Mouse (Mus musculus) MEL (cell line): ENCODE measurements around the gene Rprm. TPM values are rescaled to one million over a fixed set of nuclear protein-coding genes. Genes with fewer than 3 reads are reported as not detected.

Experiments used
- DNase-seq: peaks from one replicate; pipeline ENCODE4 v3.0.0; 2011; ENCODE audit warnings: low read depth, low spot score
- H3K27ac ChIP-seq: 2 replicates; pipeline ENCODE4 v1.5.1; 2012; ENCODE audit warnings: low read depth, mild to moderate bottlenecking, control low read depth, low read length, moderate library complexity; ENCODE audit not compliant: control insufficient read depth
- H3K27me3 ChIP-seq, 2 experiments: fragments of 150-350 bp in 1 of 2; sonication (generic) in 1 of 2; 2 replicates each; pipeline ENCODE4 v1.6.1; 2012; ENCODE audit warnings: low read length in 2 of 2, mild to moderate bottlenecking in 2 of 2, improper control_type of control experiment in 1 of 2, moderate library complexity in 1 of 2; ENCODE audit not compliant: insufficient read depth in 2 of 2, control insufficient read depth in 1 of 2
- H3K36me3 ChIP-seq, 2 experiments: 2 replicates each; pipeline ENCODE4 v1.6.1; 2012 to 2014; ENCODE audit warnings: low read length in 2 of 2, improper control_type of control experiment in 1 of 2, inconsistent platforms in 1 of 2, mild to moderate bottlenecking in 1 of 2; ENCODE audit not compliant: insufficient read depth in 2 of 2, control insufficient read depth in 1 of 2
- H3K4me1 ChIP-seq, 2 experiments: fragments of 150-350 bp in 1 of 2; sonication (generic) in 1 of 2; 2 replicates each; pipeline ENCODE4 v1.6.1; 2012; ENCODE audit warnings: low read length in 2 of 2, improper control_type of control experiment in 1 of 2, mild to moderate bottlenecking in 1 of 2; ENCODE audit not compliant: insufficient read depth in 2 of 2, control insufficient read depth in 1 of 2
- H3K4me3 ChIP-seq, 2 experiments: fragments of 150-350 bp in 1 of 2; sonication (generic) in 1 of 2; 2 replicates each; pipeline ENCODE4 v1.5.1; 2012; ENCODE audit warnings: low read depth in 2 of 2, low read length in 2 of 2, mild to moderate bottlenecking in 2 of 2, moderate library complexity in 2 of 2, control low read depth in 1 of 2, improper control_type of control experiment in 1 of 2; ENCODE audit not compliant: control insufficient read depth in 1 of 2, insufficient read depth in 1 of 2
- H3K79me2 ChIP-seq: 2 replicates; pipeline ENCODE4 v1.6.1; 2012; ENCODE audit warnings: mild to moderate bottlenecking, low read length, moderate library complexity; ENCODE audit not compliant: control insufficient read depth, poor library complexity, insufficient read depth
- H3K9ac ChIP-seq: 2 replicates; pipeline ENCODE4 v1.6.1; 2012; ENCODE audit warnings: low read depth, mild to moderate bottlenecking, control low read depth, low read length, moderate library complexity; ENCODE audit not compliant: control insufficient read depth, poor library complexity, severe bottlenecking
- H3K9me3 ChIP-seq: fragments of 150-350 bp; sonication (generic); replicated peaks from 2 replicates; pipeline ENCODE4 v1.6.1; 2012; ENCODE audit warnings: mild to moderate bottlenecking, low read length, improper control_type of control experiment, moderate library complexity; ENCODE audit not compliant: insufficient read depth
- CHD1 ChIP-seq: IDR thresholded peaks from 2 replicates; pipeline ENCODE4 v1.6.1; 2012; ENCODE audit warnings: low read depth, mild to moderate bottlenecking, inconsistent platforms, low read length, improper control_type of control experiment
- ELF1 ChIP-seq: IDR thresholded peaks from 2 replicates; pipeline ENCODE4 v1.6.1; 2014; ENCODE audit warnings: low read depth, mild to moderate bottlenecking, inconsistent platforms, low read length, improper control_type of control experiment, moderate library complexity
- EP300 ChIP-seq, 2 experiments: IDR thresholded peaks; 2 replicates each; pipeline ENCODE4 v1.6.1; 2011; ENCODE audit warnings: improper control_type of control experiment in 2 of 2, low read length in 2 of 2, low read depth in 1 of 2, mild to moderate bottlenecking in 1 of 2
- GABPA ChIP-seq: IDR thresholded peaks from 2 replicates; pipeline ENCODE4 v1.6.1; 2012; ENCODE audit warnings: low read depth, mild to moderate bottlenecking, inconsistent platforms, low read length, improper control_type of control experiment, moderate library complexity
- JUND ChIP-seq: IDR thresholded peaks from 2 replicates; pipeline ENCODE4 v1.6.1; 2011; ENCODE audit warnings: low read depth, mild to moderate bottlenecking, improper control_type of control experiment, low read length
- KAT2A ChIP-seq: conservative IDR thresholded peaks from 2 replicates; pipeline ENCODE4 v1.6.1; 2012; ENCODE audit warnings: low read depth, low read length, improper control_type of control experiment, inconsistent platforms
- MAFK ChIP-seq: IDR thresholded peaks from 2 replicates; pipeline ENCODE4 v1.6.1; 2011; ENCODE audit warnings: low read depth, mild to moderate bottlenecking, low read length, improper control_type of control experiment, borderline replicate concordance
- MAX ChIP-seq: IDR thresholded peaks from 2 replicates; pipeline ENCODE4 v1.6.1; 2011; ENCODE audit warnings: low read length, improper control_type of control experiment
- MEF2A ChIP-seq: IDR thresholded peaks from 2 replicates; pipeline ENCODE4 v1.6.1; 2014; ENCODE audit warnings: low read depth, mild to moderate bottlenecking, inconsistent platforms, low read length, improper control_type of control experiment; ENCODE audit not compliant: poor library complexity, insufficient replicate concordance, severe bottlenecking; ENCODE audit errors: extremely low read depth
- MYC ChIP-seq: IDR thresholded peaks from 2 replicates; pipeline ENCODE4 v1.6.1; 2011; ENCODE audit warnings: low read depth, mild to moderate bottlenecking, low read length, improper control_type of control experiment, moderate library complexity
- NELFE ChIP-seq: IDR thresholded peaks from 2 replicates; pipeline ENCODE4 v1.6.1; 2011; ENCODE audit warnings: low read depth, low read length, improper control_type of control experiment
- NRF1 ChIP-seq: IDR thresholded peaks from 2 replicates; pipeline ENCODE4 v1.6.1; 2014; ENCODE audit warnings: low read depth, mild to moderate bottlenecking, inconsistent platforms, low read length, improper control_type of control experiment, moderate library complexity; ENCODE audit not compliant: poor library complexity, insufficient read depth, severe bottlenecking
- POLR2AphosphoS2 ChIP-seq: IDR thresholded peaks from 2 replicates; pipeline ENCODE4 v1.6.1; 2011; ENCODE audit warnings: low read length, improper control_type of control experiment
- SMC3 ChIP-seq: IDR thresholded peaks from 2 replicates; pipeline ENCODE4 v1.6.1; 2011; ENCODE audit warnings: low read depth, low read length, improper control_type of control experiment
- TBP ChIP-seq: IDR thresholded peaks from 2 replicates; pipeline ENCODE4 v1.8.0; 2011; ENCODE audit warnings: low read depth, low read length, improper control_type of control experiment
- USF1 ChIP-seq: IDR thresholded peaks from 2 replicates; pipeline ENCODE4 v1.6.1; 2014; ENCODE audit warnings: low read depth, mild to moderate bottlenecking, inconsistent platforms, low read length, improper control_type of control experiment, moderate library complexity
- USF2 ChIP-seq, 2 experiments: IDR thresholded peaks; 2 replicates each; pipeline ENCODE4 v1.6.1; 2011 to 2012; ENCODE audit warnings: improper control_type of control experiment in 2 of 2, low read length in 2 of 2, borderline replicate concordance in 1 of 2, inconsistent platforms in 1 of 2, low read depth in 1 of 2, mild to moderate bottlenecking in 1 of 2; ENCODE audit not compliant: insufficient read depth in 1 of 2
- polyA plus RNA-seq, 2 experiments: library from polyadenylated mRNA; stranded (reverse) in 1 of 2; unstranded in 1 of 2; fragments of >175 nt in 1 of 2; fragments of >200 nt in 1 of 2; gene quantifications; 2 replicates each; pipeline versions ENCODE4 v1.2.1 to v1.2.4; 2012; ENCODE audit warnings: low replicate concordance in 2 of 2, low read depth in 1 of 2; ENCODE audit not compliant: insufficient read length in 2 of 2, insufficient read depth in 1 of 2, missing spikeins in 1 of 2
- total RNA-seq: library from RNA; depleted of rRNA; stranded (reverse); fragments of 300-350 nt; gene quantifications from 2 replicates; pipeline ENCODE4 v1.2.3, GENCODE M21; 2012

Gene Rprm
- total and polyA plus RNA-seq, 3 experiments = not detected

- TF ChIP-seq EP300 (IDR thresholded peaks at IDR 0.05; ENCODE audit: low read depth in 1 of 2, low read length in 2 of 2) = no peak
- no peak for TF ChIP-seq TBP
- no peak for TF ChIP-seq ELF1
- no peak for TF ChIP-seq JUND
- no peak for TF ChIP-seq POLR2AphosphoS2
- TF ChIP-seq MAFK = no peak
- no peak for TF ChIP-seq CHD1
- H3K4me3 ChIP-seq = no peak overlapping the region
These were observed 14.6 kb upstream of the Rprm start for GRCm38 (mm10) chr2:54099939-54100338.

DNA sequence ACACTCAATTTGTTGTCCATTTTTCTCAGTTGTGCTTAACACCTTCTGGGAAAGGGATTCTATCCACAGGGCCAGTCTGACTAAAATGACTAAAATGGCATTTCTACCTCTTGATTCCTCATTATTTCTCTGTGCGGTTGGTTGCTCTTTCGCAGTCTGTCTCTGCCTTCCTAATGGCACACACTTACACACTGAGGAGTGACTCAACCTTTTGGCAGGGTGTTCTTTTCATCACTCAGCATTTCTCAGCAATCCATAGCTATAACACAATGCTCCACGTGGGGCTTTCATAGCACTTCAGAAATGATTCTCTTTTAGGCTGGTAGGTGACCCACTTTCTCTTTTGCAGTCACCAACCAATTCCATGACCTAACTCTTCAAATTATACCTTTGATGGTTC, 7.3 kb upstream of the Rprm start:
- Histone ChIP-seq H3K27ac (no peak overlapping the region), H3K4me3 (no peak overlapping the region), H3K4me1 (no peaks in the 10 kb centered on the region), H3K27me3 (no peaks in the 10 kb centered on the region), H3K9me3 (no peaks in the 10 kb centered on the region), H3K79me2 (no peaks in the 10 kb centered on the region), H3K9ac (no peak overlapping the region), H3K36me3 (no peaks in the 10 kb centered on the region)
- TF ChIP-seq KAT2A (no peak), MYC (no peak), JUND (no peak), TBP (no peak)
- no peak for DNase-seq

More at GRCm38 (mm10) chr2:54099939-54100338, 14.6 kb upstream of the Rprm start:
- Histone ChIP-seq H3K9ac (no peak overlapping the region), H3K27me3 (no peaks in the 10 kb centered on the region), H3K27ac (no peak overlapping the region), H3K4me1 (no peaks in the 10 kb centered on the region), H3K79me2 (no peaks in the 10 kb centered on the region), H3K9me3 (no peaks in the 10 kb centered on the region), H3K36me3 (no peaks in the 10 kb centered on the region)
- no peak for DNase-seq

DNA sequence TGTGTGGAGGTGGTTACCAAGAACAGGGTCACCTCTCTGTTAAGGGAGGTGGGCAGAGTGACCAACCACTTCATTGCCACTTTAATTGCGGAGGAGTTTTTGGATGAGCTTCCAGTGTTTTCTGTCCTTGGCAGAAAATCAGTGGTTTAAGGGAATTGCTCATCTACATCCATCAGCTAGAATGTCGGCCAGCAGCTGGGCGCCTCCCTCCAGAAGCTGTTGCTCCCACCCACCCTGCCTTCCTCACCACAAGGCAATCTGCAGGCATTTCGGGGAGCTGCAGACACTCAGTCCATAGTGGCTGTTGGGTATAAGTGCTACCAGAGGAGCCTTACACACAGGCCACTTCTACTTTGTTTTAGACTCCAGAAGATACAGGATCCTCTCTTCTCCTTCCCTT, 902 bp upstream of the Rprm start:
- Histone ChIP-seq H3K27me3 (no peaks in the 10 kb centered on the region), H3K9ac (no peak overlapping the region), H3K36me3 (no peaks in the 10 kb centered on the region), H3K27ac (no peak overlapping the region), H3K4me3 (no peak overlapping the region), H3K79me2 (no peaks in the 10 kb centered on the region), H3K9me3 (no peaks in the 10 kb centered on the region), H3K4me1 (no peaks in the 10 kb centered on the region)
- DNase-seq = no peak
- TF ChIP-seq SMC3 = no peak
- TF ChIP-seq MEF2A = no peak
- no peak for TF ChIP-seq USF2 (IDR thresholded peaks at IDR 0.05; ENCODE audit: borderline replicate concordance in 1 of 2, insufficient read depth in 1 of 2, low read depth in 1 of 2, low read length in 2 of 2)
- no peak for TF ChIP-seq GABPA
- no peak for TF ChIP-seq MAX
- no peak for TF ChIP-seq NELFE
- no peak for TF ChIP-seq USF1
- no peak for TF ChIP-seq NRF1
